Mouse (Mus musculus): ENCODE measurements at regions not wholly inside any gene's neighbourhood (a gene's known extent, or its start where the extent isn't known, plus 50 kb on each side); places are given as distances from the start of the nearest gene placed in this dataset.

DNA sequence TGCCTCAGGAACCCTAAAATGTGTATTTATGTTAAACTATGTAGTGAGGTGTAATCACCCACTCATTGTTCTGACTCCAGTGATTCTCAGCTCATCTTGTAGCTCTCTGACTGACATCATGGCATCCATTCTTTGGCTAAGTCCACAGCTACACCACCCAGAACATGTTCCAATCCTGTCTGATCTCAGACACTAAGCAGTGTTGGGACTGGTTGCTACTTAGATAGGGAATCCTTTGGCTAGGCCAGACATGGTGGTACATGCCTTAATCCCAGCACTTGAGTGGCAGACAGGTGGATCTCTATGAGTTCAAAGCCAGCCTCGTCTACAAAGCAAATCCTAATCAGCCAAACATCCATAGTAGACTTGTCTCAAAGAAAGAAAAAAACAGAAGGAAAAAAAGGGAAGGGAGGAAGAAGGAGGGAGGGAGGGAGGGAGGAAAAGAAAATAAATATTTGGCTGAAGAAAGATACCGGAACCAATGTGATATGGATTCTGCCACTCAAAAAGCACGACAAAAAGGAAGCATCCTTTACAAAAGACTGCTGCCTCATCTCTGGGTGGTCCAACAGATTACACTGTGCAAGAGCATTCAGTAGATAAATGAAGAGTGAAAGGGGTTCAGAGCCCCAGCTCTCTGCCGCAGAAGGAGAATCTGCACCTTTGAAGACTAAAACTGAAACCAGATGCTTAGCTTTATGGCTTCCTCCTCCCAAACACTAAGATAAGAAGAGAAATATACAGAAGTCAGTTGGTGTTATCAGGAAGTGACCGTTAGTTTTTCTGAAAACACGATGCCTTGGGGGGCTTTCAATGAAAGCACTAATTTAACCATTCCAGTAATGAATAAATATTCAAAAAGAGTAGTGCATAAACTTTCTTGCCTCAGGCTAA is 51.5 kb upstream of the Med13 start:
- 55% methylated on average over 6 of the region's 6 CpGs for WGBS
- Histone ChIP-seq H3K4me2 (ENCODE audit: low read depth, low read length) (no peak overlapping the region), H3K4me3 (ENCODE audit: low read depth, low read length) (no peak overlapping the region), H3K9me3 (replicated peaks; ENCODE audit: control insufficient read depth, low read length) (no peaks in the 10 kb centered on the region), H3K4me1 (ENCODE audit: control insufficient read depth, insufficient read depth, low read length) (no peaks in the 10 kb centered on the region), H3K27me3 (ENCODE audit: control insufficient read depth, insufficient read depth, low read length) (no peaks in the 10 kb centered on the region), H3K27ac (replicated peaks; ENCODE audit: low read depth, low read length) (no peak overlapping the region), H3K36me3 (replicated peaks; ENCODE audit: control insufficient read depth, insufficient read depth, low read depth, low read length) (no peaks in the 10 kb centered on the region), H3K9ac (replicated peaks; ENCODE audit: low read length) (no peak overlapping the region)
- ATAC-seq (replicated peaks; ENCODE audit: insufficient number of reproducible peaks, low FRiP score, low TSS enrichment, low read depth), result no peak
- peak; percentile 17 for DNase-seq (ENCODE audit: low spot score)

DNA sequence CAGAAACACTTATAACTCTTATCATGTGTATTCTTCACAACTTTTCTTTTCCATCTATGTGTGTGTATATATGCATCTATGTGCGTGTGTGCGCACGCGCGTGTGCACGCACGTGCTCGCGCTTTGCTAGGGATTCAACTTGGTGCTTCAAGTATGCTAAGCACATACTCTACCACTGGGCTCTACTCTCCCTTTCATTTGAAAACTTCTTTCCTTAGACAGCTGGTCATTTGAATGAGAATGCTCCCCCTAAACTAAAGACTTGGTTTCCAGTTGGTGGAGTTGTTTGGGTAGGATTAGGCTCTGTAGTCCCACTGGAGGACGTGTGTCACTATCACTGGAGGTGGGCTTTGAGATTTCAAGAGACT is 52.2 kb upstream of the Med13 start:
- Histone ChIP-seq H3K4me2 (ENCODE audit: low read depth, low read length) (no peak overlapping the region), H3K27ac (replicated peaks; ENCODE audit: low read depth, low read length) (no peak overlapping the region), H3K9me3 (replicated peaks; ENCODE audit: control insufficient read depth, low read length) (no peaks in the 10 kb centered on the region), H3K36me3 (replicated peaks; ENCODE audit: control insufficient read depth, insufficient read depth, low read depth, low read length) (no peaks in the 10 kb centered on the region), H3K27me3 (ENCODE audit: control insufficient read depth, insufficient read depth, low read length) (no peaks in the 10 kb centered on the region), H3K9ac (replicated peaks; ENCODE audit: low read length) (no peak overlapping the region), H3K4me3 (ENCODE audit: low read depth, low read length) (no peak overlapping the region), H3K4me1 (ENCODE audit: control insufficient read depth, insufficient read depth, low read length) (no peaks in the 10 kb centered on the region)
- 90% methylated on average over 10 of the region's 10 CpGs for WGBS
- ATAC-seq (replicated peaks; ENCODE audit: insufficient number of reproducible peaks, low FRiP score, low TSS enrichment, low read depth), result no peak
- DNase-seq (ENCODE audit: low spot score), result no peak

DNA sequence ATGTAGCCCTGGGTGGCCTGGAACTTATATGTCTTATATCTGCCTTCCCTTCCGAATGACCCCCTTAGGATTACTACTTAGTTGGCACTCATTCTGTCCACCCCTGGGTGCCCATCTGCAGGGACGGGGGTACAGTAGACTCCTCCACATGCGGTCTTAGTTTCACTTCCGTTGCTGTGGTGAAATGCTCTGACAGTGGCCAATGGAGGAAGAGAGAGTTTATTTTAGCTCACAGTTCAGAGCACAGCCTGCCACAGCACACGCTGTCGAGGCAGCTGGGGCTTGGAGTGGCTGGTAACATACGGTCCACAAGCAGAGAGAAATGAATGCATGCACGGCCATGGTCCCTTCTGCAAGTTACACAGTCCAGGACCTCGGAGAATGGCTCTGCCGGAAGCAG is 53.1 kb upstream of the Med13 start:
- Histone ChIP-seq H3K4me2 (ENCODE audit: low read depth, low read length) (no peak overlapping the region), H3K4me3 (ENCODE audit: low read depth, low read length) (no peak overlapping the region), H3K9me3 (replicated peaks; ENCODE audit: control insufficient read depth, low read length) (no peaks in the 10 kb centered on the region), H3K36me3 (replicated peaks; ENCODE audit: control insufficient read depth, insufficient read depth, low read depth, low read length) (no peaks in the 10 kb centered on the region), H3K27ac (replicated peaks; ENCODE audit: low read depth, low read length) (no peak overlapping the region), H3K4me1 (ENCODE audit: control insufficient read depth, insufficient read depth, low read length) (no peaks in the 10 kb centered on the region), H3K9ac (replicated peaks; ENCODE audit: low read length) (no peak overlapping the region), H3K27me3 (ENCODE audit: control insufficient read depth, insufficient read depth, low read length) (no peaks in the 10 kb centered on the region)
- ATAC-seq (replicated peaks; ENCODE audit: insufficient number of reproducible peaks, low FRiP score, low TSS enrichment, low read depth) (no peak), DNase-seq (ENCODE audit: low spot score) (no peak)
- WGBS, result 83% methylated on average over 10 of the region's 10 CpGs

DNA sequence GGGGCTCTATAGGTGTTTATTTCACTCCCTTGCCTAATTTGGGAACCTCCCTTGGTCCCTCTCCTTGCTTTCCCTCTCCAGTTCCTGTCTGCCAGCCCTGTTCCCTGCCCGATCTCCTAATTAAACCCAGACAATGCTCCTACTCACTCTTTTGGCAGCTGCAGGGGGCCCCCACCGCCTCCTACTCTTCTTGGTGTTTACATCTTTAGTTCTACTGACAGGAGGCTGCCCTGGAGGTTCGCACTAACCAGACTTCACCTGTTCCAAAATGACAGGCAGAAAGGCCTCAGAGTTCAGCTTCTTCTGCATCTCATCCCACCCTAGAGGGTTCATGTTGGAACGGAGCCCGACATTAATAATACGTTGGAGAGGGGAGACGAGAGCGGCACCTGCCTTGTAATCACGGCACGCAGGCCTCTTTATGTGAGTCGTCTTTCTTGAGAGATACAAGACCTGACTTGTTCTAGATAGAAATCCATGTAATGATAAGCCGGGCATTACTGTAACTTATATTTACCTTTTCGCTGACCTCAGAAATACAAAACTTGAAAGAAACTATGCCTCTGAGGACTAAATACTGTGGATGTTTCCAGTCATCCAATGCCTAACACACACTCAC is 55.5 kb upstream of the Med13 start:
- ATAC-seq (replicated peaks; ENCODE audit: insufficient number of reproducible peaks, low FRiP score, low TSS enrichment, low read depth) (0 out of 2 replicates have a peak, but pooled peaks have one; percentile 29), DNase-seq (ENCODE audit: low spot score) (peak; percentile 36)
- H3K4me3 ChIP-seq (ENCODE audit: low read depth, low read length), result no peak overlapping the region
- 40% methylated on average over 13 of the region's 13 CpGs for WGBS
- no peak overlapping the region for H3K9ac ChIP-seq (replicated peaks; ENCODE audit: low read length)
- H3K4me2 ChIP-seq (ENCODE audit: low read depth, low read length), result no peak overlapping the region
- no peaks in the 10 kb centered on the region for H3K4me1 ChIP-seq (ENCODE audit: control insufficient read depth, insufficient read depth, low read length)
- no peaks in the 10 kb centered on the region for H3K27me3 ChIP-seq (ENCODE audit: control insufficient read depth, insufficient read depth, low read length)
- H3K36me3 ChIP-seq (replicated peaks; ENCODE audit: control insufficient read depth, insufficient read depth, low read depth, low read length), result no peaks in the 10 kb centered on the region
- no peaks in the 10 kb centered on the region for H3K9me3 ChIP-seq (replicated peaks; ENCODE audit: control insufficient read depth, low read length)
- no peak overlapping the region for H3K27ac ChIP-seq (replicated peaks; ENCODE audit: low read depth, low read length)

DNA sequence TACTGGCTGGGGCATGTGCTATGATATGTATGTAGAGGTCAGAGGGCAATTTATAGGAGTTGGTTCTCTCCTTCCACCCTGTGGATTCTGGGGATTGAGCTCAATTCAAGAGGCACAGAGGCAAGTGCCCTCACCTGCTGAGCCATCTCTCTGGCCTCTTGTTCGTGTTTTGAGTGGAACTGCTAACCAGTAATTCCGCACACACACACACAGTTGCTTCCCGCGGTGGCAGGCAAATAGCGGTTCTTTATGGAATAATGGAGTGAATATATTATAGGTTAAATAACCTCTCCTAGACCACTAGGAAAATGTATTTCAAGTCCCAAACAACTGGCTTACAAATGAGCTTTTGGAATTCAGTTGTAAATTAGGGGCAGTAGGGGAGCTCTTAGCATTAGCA is 59.1 kb upstream of the Med13 start:
- H3K4me2 ChIP-seq (ENCODE audit: low read depth, low read length), result no peak overlapping the region
- no peaks in the 10 kb centered on the region for H3K36me3 ChIP-seq (replicated peaks; ENCODE audit: control insufficient read depth, insufficient read depth, low read depth, low read length)
- H3K9ac ChIP-seq (replicated peaks; ENCODE audit: low read length), result no peak overlapping the region
- H3K27ac ChIP-seq (replicated peaks; ENCODE audit: low read depth, low read length), result no peak overlapping the region
- DNase-seq (ENCODE audit: low spot score), result no peak
- H3K9me3 ChIP-seq (replicated peaks; ENCODE audit: control insufficient read depth, low read length), result no peaks in the 10 kb centered on the region
- no peak for ATAC-seq (replicated peaks; ENCODE audit: insufficient number of reproducible peaks, low FRiP score, low TSS enrichment, low read depth)
- H3K4me3 ChIP-seq (ENCODE audit: low read depth, low read length), result no peak overlapping the region
- 69% methylated on average over 5 of the region's 5 CpGs for WGBS
- H3K4me1 ChIP-seq (ENCODE audit: control insufficient read depth, insufficient read depth, low read length), result no peaks in the 10 kb centered on the region
- H3K27me3 ChIP-seq (ENCODE audit: control insufficient read depth, insufficient read depth, low read length), result no peaks in the 10 kb centered on the region

DNA sequence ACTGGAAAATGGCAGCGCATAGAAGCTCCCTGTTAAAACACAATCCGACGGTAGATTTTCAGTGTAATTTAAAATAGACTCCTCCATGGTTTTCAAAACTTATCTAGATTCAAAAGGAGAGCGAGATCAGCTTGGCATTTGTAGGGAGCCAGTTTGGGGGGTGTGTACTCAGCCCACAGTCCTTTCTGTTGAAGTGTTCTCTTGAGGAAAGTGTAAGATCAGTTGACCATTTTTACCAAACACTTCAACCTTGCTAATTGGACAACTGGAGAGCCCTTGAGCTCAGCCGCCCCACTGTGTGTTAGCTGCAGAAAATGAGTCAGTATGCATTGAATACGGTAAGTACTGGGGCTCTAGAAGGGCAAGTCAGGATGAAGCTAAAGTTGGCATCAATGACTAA is 59.8 kb upstream of the Med13 start:
- Histone ChIP-seq H3K27ac (replicated peaks; ENCODE audit: low read depth, low read length) (no peak overlapping the region), H3K27me3 (ENCODE audit: control insufficient read depth, insufficient read depth, low read length) (no peaks in the 10 kb centered on the region), H3K9ac (replicated peaks; ENCODE audit: low read length) (no peak overlapping the region), H3K4me1 (ENCODE audit: control insufficient read depth, insufficient read depth, low read length) (no peaks in the 10 kb centered on the region), H3K4me2 (ENCODE audit: low read depth, low read length) (no peak overlapping the region), H3K36me3 (replicated peaks; ENCODE audit: control insufficient read depth, insufficient read depth, low read depth, low read length) (no peaks in the 10 kb centered on the region), H3K4me3 (ENCODE audit: low read depth, low read length) (no peak overlapping the region), H3K9me3 (replicated peaks; ENCODE audit: control insufficient read depth, low read length) (no peaks in the 10 kb centered on the region)
- ATAC-seq (replicated peaks; ENCODE audit: insufficient number of reproducible peaks, low FRiP score, low TSS enrichment, low read depth) (no peak), DNase-seq (ENCODE audit: low spot score) (no peak)
- WGBS, result 80% methylated on average over 6 of the region's 6 CpGs

DNA sequence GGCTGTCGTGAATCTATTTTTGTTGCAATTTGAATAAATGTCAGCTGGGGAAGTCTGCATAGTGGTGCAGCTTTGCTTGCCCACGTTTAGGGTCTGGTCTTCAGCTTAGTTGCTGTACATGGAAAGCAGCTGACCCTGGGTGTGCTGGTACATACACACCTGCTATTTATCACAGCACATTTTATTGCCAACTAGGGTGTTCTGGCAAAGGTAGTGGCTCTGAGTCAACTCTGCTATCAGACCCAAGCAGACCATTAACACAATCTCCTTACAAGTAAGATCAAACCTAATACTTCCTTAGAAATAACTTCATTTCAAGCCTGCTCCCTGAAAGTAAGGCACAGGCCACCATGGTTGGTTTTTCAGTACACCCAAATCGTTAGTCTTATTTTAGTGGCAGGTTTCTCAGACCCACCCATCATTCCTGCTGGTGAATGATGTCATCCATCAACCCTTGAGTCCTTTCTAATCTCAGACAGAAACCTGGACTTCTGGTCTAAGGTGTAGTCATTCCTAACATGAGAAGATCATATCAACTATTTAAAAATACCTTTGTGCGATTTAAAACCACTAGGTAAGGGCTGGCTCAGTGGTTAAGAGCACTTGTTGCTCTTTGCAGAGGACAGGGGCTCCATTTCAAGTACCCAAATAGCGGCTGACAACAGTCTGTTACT is 62.5 kb upstream of the Med13 start:
- Histone ChIP-seq H3K27me3 (ENCODE audit: control insufficient read depth, insufficient read depth, low read length) (no peaks in the 10 kb centered on the region), H3K4me2 (ENCODE audit: low read depth, low read length) (no peak overlapping the region), H3K36me3 (replicated peaks; ENCODE audit: control insufficient read depth, insufficient read depth, low read depth, low read length) (no peaks in the 10 kb centered on the region), H3K27ac (replicated peaks; ENCODE audit: low read depth, low read length) (no peak overlapping the region), H3K4me1 (ENCODE audit: control insufficient read depth, insufficient read depth, low read length) (no peaks in the 10 kb centered on the region), H3K4me3 (ENCODE audit: low read depth, low read length) (no peak overlapping the region), H3K9me3 (replicated peaks; ENCODE audit: control insufficient read depth, low read length) (no peaks in the 10 kb centered on the region), H3K9ac (replicated peaks; ENCODE audit: low read length) (no peak overlapping the region)
- 83% methylated on average over 5 of the region's 5 CpGs for WGBS
- no peak for DNase-seq (ENCODE audit: low spot score)
- no peak for ATAC-seq (replicated peaks; ENCODE audit: insufficient number of reproducible peaks, low FRiP score, low TSS enrichment, low read depth)

DNA sequence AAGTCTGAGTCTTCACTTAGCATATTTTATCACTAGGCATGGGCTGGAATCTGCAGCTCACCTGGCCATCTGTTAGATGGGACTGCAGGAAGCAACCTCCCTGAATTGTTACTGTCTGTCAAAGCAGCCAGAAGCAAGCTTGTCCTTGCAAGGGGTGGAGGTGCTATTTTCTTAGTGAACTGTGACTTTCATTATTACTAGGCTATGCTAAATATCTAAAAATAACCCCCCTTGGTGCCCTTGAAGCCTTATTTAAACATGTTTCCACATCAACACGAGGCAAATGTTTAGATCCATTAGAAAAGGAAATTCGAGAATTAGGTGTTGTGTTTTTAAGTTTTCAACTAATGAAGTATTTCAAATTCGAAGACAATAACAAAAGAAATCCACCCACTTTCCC is 55.5 kb upstream of the Rnft1 start:
- WGBS, result 60% methylated on average over 3 of the region's 3 CpGs
- DNase-seq (ENCODE audit: low spot score), result no peak
- Histone ChIP-seq H3K4me3 (ENCODE audit: low read depth, low read length) (no peak overlapping the region), H3K9me3 (replicated peaks; ENCODE audit: control insufficient read depth, low read length) (no peaks in the 10 kb centered on the region), H3K36me3 (replicated peaks; ENCODE audit: control insufficient read depth, insufficient read depth, low read depth, low read length) (no peaks in the 10 kb centered on the region), H3K27me3 (ENCODE audit: control insufficient read depth, insufficient read depth, low read length) (no peaks in the 10 kb centered on the region), H3K4me1 (ENCODE audit: control insufficient read depth, insufficient read depth, low read length) (no peaks in the 10 kb centered on the region), H3K4me2 (ENCODE audit: low read depth, low read length) (no peak overlapping the region), H3K9ac (replicated peaks; ENCODE audit: low read length) (no peak overlapping the region), H3K27ac (replicated peaks; ENCODE audit: low read depth, low read length) (no peak overlapping the region)
- ATAC-seq (replicated peaks; ENCODE audit: insufficient number of reproducible peaks, low FRiP score, low TSS enrichment, low read depth), result no peak

All from embryonic facial prominence, embryonic 11.5 days (tissue).